Mouse (Mus musculus) bone marrow, adult 2 months (tissue): Measurements from ENCODE around the gene Gm10282. TPM values are rescaled to one million over a fixed set of nuclear protein-coding genes. Genes with fewer than 3 reads are reported as not detected.

Source experiments
- H3K27ac ChIP-seq: fragments of 200-500 bp; 2 replicates; pipeline ENCODE4 v1.5.1; 2012; ENCODE audit warnings: low read depth, mild to moderate bottlenecking, control low read depth, inconsistent platforms, low read length; ENCODE audit not compliant: control insufficient read depth, poor library complexity, insufficient read depth
- H3K4me1 ChIP-seq: fragments of 200-500 bp; 2 replicates; pipeline ENCODE4 v1.6.1; 2011; ENCODE audit warnings: low read length; ENCODE audit not compliant: control insufficient read depth, insufficient read depth
- H3K4me3 ChIP-seq: fragments of 200-500 bp; replicated peaks from 2 replicates; pipeline ENCODE3; 2011; ENCODE audit warnings: mild to moderate bottlenecking, low read depth, low read length, control low read depth; ENCODE audit not compliant: control insufficient read depth
- CTCF ChIP-seq: fragments of 200-500 bp; IDR thresholded peaks from 2 replicates; pipeline ENCODE4 v1.5.1; 2011; ENCODE audit warnings: low read length, control low read depth; ENCODE audit not compliant: control insufficient read depth, insufficient read depth
- POLR2A ChIP-seq: fragments of 200-500 bp; IDR thresholded peaks from 2 replicates; pipeline ENCODE4 v1.6.1; 2011; ENCODE audit warnings: low read depth, mild to moderate bottlenecking, control low read depth, low read length, borderline replicate concordance; ENCODE audit not compliant: control insufficient read depth
- WGBS: fragments of 180-500 bp; shearing (Covaris S2); methylation state at CpG from one replicate; pipeline ENCODE4 v1.1.7; 2018; 5-methylcytosine and 5-hydroxymethylcytosine counted together
- polyA plus RNA-seq: library from polyadenylated mRNA; stranded (reverse); fragments of >200 nt; gene quantifications from 2 replicates; pipeline ENCODE4 v1.2.4, GENCODE M21; 2011; ENCODE audit warnings: low replicate concordance; ENCODE audit not compliant: missing spikeins, insufficient read depth, insufficient read length

Gene Gm10282
- polyA plus RNA-seq, 1 experiment = 1,002 TPM

DNA sequence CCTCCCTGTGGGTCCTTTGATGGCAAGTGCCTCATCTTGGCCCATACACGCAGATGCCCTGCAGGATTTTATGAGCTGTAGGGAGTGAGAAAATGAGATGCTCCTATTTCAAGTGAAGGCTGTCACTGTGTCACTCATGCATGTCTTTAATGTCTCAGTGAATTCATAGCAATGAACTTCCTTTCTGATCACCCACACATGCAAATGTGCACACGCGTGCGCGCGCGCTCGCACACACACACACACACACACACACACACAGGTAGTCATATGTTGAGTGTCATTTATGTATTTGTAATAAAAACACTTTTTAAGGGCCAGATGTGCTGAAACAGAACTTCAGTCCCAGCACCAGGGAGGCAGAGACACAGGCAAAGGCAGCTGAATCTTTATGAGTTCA is 38.0 kb downstream of the Gm10282 start:
- TF ChIP-seq CTCF (no peak), POLR2A (no peak)
- peak overlapping the region; percentile 50; the same call in 1 of the 2 replicates for H3K27ac ChIP-seq
- WGBS = 88% methylated on average over 8 of the region's 8 CpGs

DNA sequence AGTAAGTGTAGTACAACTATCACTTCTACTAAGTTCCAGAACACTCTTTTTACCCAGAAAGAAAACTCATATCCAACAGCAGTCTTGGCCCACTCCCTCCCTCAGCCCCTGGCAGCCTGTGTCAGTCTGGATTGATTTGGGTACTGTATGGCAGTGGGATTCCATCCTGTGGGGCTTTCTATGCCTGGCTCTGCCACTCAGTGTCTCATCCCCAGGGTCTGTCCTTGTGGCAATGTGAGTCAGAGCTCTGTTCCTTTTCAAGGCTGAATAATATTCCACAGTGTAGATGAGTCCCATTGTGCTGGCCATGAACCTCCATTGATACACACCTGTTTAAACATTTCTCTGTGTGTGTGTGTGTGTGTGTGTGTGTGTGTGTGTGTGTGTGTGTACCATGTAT is 38.4 kb downstream of the Gm10282 start:
- no peak overlapping the region for H3K4me3 ChIP-seq
- TF ChIP-seq POLR2A = no peak
- TF ChIP-seq CTCF = no peak
- H3K27ac ChIP-seq = peak overlapping the region; percentile 50; the same call in 1 of the 2 replicates
- H3K4me1 ChIP-seq = peaks cover 8% of the 10 kb centered on the region

More for the DNA sequence above, 38.0 kb downstream of the Gm10282 start:
- Histone ChIP-seq H3K4me3 (no peak overlapping the region), H3K4me1 (peaks cover 8% of the 10 kb centered on the region)

DNA sequence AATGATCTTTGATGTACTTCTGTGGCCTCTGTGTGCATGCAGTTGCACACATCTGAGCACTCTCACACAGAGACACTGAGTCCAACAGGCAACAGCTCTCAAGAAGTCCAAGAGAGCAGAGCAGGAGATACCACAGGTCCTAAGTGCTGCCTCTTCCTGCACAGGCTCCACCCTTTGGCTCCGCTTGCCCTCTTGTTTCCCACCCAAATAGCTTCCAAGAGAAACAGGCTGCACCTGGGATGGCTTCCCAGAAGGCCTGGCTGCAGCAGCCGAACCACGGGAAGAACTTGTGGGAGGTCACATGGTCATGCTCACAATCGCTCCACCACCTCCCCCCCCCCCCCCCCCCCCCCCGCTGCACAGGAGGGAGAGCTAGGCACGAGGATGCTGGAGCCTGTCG is 39.7 kb downstream of the Gm10282 start:
- 19% methylated on average over 6 of the region's 7 CpGs for WGBS
- Histone ChIP-seq H3K27ac (no peak overlapping the region), H3K4me1 (peaks cover 8% of the 10 kb centered on the region), H3K4me3 (no peak overlapping the region)
- TF ChIP-seq POLR2A (no peak), CTCF (no peak)

DNA sequence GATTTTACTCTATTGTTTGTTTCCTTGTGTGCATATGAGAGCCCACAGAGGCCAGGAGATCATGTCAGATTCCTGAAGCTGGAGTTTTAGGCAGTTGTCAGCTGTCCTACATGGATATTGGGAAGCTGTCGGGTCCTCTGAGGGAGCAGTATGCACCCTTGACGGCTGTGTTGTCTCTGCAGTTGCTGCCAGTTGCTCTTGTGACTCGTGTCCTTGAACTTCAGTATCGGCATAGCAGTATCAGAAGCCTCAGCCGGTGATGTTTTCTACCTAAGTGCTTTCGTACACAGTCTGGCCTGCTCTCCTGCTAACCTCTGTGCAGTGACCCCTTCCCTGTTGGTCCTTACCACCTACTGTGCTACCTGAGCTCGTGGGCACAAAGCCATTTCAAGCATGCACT is 41.6 kb downstream of the Gm10282 start:
- TF ChIP-seq CTCF = no peak
- no peak for TF ChIP-seq POLR2A
- Histone ChIP-seq H3K27ac (no peak overlapping the region), H3K4me3 (no peak overlapping the region), H3K4me1 (peaks cover 4% of the 10 kb centered on the region; the same call in 1 of the 2 replicates)
- 77% methylated on average over 7 of the region's 7 CpGs for WGBS

GRCm38 (mm10) chr8:72262756-72263155 is 42.3 kb downstream of the Gm10282 start:
- 88% methylated on average over 2 of the region's 2 CpGs for WGBS
- Histone ChIP-seq H3K4me1 (peaks cover 4% of the 10 kb centered on the region; the same call in 1 of the 2 replicates), H3K4me3 (no peak overlapping the region), H3K27ac (no peak overlapping the region)
- TF ChIP-seq CTCF (no peak), POLR2A (no peak)

GRCm38 (mm10) chr8:72261872-72262271 is 43.2 kb downstream of the Gm10282 start:
- TF ChIP-seq CTCF = no peak
- no peak for TF ChIP-seq POLR2A
- Histone ChIP-seq H3K4me1 (peaks cover 2% of the 10 kb centered on the region; the same call in 1 of the 2 replicates), H3K4me3 (no peak overlapping the region), H3K27ac (no peak overlapping the region)
- 73% methylated on average over 5 of the region's 5 CpGs for WGBS

DNA sequence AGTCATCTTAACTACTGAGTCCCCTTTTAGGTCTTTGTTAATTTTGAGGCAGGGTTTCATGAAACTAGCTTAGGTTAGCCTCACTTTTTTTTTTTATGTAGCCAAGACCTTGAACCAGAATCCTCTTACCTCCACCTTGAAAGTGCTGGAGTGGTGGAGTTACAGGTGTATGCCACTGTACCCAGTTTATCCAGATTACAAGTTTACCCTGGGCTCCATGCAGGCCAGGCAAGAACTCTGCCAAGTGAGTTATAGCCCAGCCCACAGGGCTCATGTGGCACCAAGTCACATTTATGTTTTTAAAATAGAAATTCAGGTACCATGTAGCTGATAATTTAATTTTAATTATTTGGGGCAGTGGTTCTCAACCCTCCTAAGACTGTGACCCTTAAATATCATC is 43.6 kb downstream of the Gm10282 start:
- no peak overlapping the region for H3K4me3 ChIP-seq
- H3K27ac ChIP-seq = no peak overlapping the region
- TF ChIP-seq POLR2A (no peak), CTCF (no peak)
- H3K4me1 ChIP-seq = peaks cover 2% of the 10 kb centered on the region; the same call in 1 of the 2 replicates

GRCm38 (mm10) chr8:72261019-72261418 is 44.0 kb downstream of the Gm10282 start:
- Histone ChIP-seq H3K4me1 (peaks cover 2% of the 10 kb centered on the region; the same call in 1 of the 2 replicates), H3K27ac (peak overlapping the region; percentile 40; the same call in 1 of the 2 replicates)
- 29% methylated on average over 2 of the region's 2 CpGs for WGBS

DNA sequence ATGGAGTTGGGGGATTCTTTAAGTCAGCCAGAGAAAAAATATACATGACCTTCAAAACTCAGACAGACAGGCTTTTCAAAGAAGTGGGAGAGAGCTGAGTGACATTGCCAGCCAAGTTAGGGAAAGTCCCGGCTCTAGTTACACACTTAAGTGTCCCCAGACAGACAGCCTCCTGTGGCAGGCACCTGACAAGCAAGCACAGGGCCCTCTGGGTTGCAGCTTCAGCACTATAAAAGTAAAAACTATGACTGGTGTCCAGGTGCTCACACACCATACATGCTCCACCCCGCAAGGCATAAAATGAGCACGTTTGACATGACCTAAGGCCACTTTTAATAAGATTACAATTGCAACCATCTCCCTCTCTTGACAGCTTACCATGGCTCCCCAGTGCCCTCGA is 44.5 kb downstream of the Gm10282 start:
- TF ChIP-seq CTCF (no peak), POLR2A (no peak)
- Histone ChIP-seq H3K4me3 (no peak overlapping the region), H3K4me1 (peaks cover 2% of the 10 kb centered on the region; the same call in 1 of the 2 replicates), H3K27ac (peak overlapping the region; percentile 40; the same call in 1 of the 2 replicates)
- WGBS = 58% methylated on average over 4 of the region's 4 CpGs

More at GRCm38 (mm10) chr8:72261019-72261418, 44.0 kb downstream of the Gm10282 start:
- H3K4me3 ChIP-seq = no peak overlapping the region
- no peak for TF ChIP-seq POLR2A
- peak; percentile 72 for TF ChIP-seq CTCF
